Mouse (Mus musculus) liver, postnatal 0 days (tissue): Measurements from ENCODE around the gene Actn4.
A peak's percentile ranks its signal among the peaks of the same experiment; 100 is the strongest.

ENCODE experiments used
- CTCF ChIP-seq: sonication (generic); IDR thresholded peaks from 2 replicates; pipeline ENCODE4 v1.5.1; 2016; ENCODE audit warnings: antibody characterized with exemption, low read depth
- EP300 ChIP-seq: IDR thresholded peaks from 2 replicates; pipeline ENCODE4 v1.6.1; 2016; ENCODE audit warnings: antibody characterized with exemption, low read depth, mild to moderate bottlenecking

GRCm38 (mm10) chr7:28893643-28894265, 68.4 kb downstream of the Actn4 start:
- TF ChIP-seq CTCF (peak; percentile 66), EP300 (no peak)
